Mouse (Mus musculus): ENCODE measurements around the gene Rufy3. TPM values are rescaled to one million over a fixed set of nuclear protein-coding genes. Genes with fewer than 3 reads are reported as not detected.
"Not testable (repeated sequence)": the region's sequence is repeated elsewhere in the genome, so short reads cannot be mapped to it uniquely, and the experiment has no call there.

Rufy3 gene
- polyA plus RNA-seq (2016; fragmentation: Nextera tagmentation; extraction: Ambion mirVana) = 11.5 and 14.3 TPM in 2 replicates

- Histone ChIP-seq H3K4me1 (peaks cover 11% of the 10 kb centered on the region; the same call in 1 of the 2 replicates), H3K9me3 (no peaks in the 10 kb centered on the region), H3K27ac (peak within 1 kb of the TSS; percentile 93), H3K36me3 (peaks cover 9% of the 10 kb centered on the region; the same call in 1 of the 2 replicates), H3K27me3 (ENCODE audit: insufficient read depth, poor library complexity, severe bottlenecking) (no peaks in the 10 kb centered on the region), H3K4me3 (peak within 1 kb of the TSS; percentile 96)
- peak; percentile 90 for DNase-seq (ENCODE audit: low spot score)
- 8% methylated on average over 70 of the region's 71 CpGs for WGBS
These were observed at the start of gene Rufy3 for GRCm38 (mm10) chr5:88564501-88565147. Gene Rufy3, plus strand, starts transcription at chr5:88565040.

- H3K9me3 ChIP-seq = no peaks in the 10 kb centered on the region
- no peaks in the 10 kb centered on the region for H3K4me1 ChIP-seq
- DNase-seq (ENCODE audit: low spot score) = no peak
- H3K27me3 ChIP-seq (ENCODE audit: insufficient read depth, poor library complexity, severe bottlenecking) = no peaks in the 10 kb centered on the region
- no peaks in the 10 kb centered on the region for H3K36me3 ChIP-seq
- no peak overlapping the region for H3K4me3 ChIP-seq
- no peak overlapping the region for H3K27ac ChIP-seq
- WGBS = 16% methylated on average over 2 of the region's 2 CpGs
These were observed 45.6 kb upstream of the Rufy3 start for GRCm38 (mm10) chr5:88519232-88519631.

GRCm38 (mm10) chr5:88527657-88528056 lies 37.2 kb upstream of the Rufy3 start, which contains the start of gene Jchain:
Gene Jchain, minus strand, starts transcription at chr5:88527891.
- H3K36me3 ChIP-seq = no peaks in the 10 kb centered on the region
- H3K4me3 ChIP-seq = no peak within 1 kb of the TSS
- H3K4me1 ChIP-seq = peaks cover under 1% of the 10 kb centered on the region; the same call in 1 of the 2 replicates
- no peaks in the 10 kb centered on the region for H3K27me3 ChIP-seq (ENCODE audit: insufficient read depth, poor library complexity, severe bottlenecking)
- WGBS = 83% methylated on average over 3 of the region's 3 CpGs
- no peak for DNase-seq (ENCODE audit: low spot score)
- H3K27ac ChIP-seq = no peak within 1 kb of the TSS
- H3K9me3 ChIP-seq = no peaks in the 10 kb centered on the region

GRCm38 (mm10) chr5:88530908-88531307 lies 33.9 kb upstream of the Rufy3 start:
- peaks cover 5% of the 10 kb centered on the region; the same call in 1 of the 2 replicates for H3K4me1 ChIP-seq
- no peak overlapping the region for H3K4me3 ChIP-seq
- WGBS = 63% methylated on average over 1 of the region's 1 CpGs
- no peak overlapping the region for H3K27ac ChIP-seq
- no peaks in the 10 kb centered on the region for H3K36me3 ChIP-seq
- H3K27me3 ChIP-seq (ENCODE audit: insufficient read depth, poor library complexity, severe bottlenecking) = no peaks in the 10 kb centered on the region
- H3K9me3 ChIP-seq = no peaks in the 10 kb centered on the region
- no peak for DNase-seq (ENCODE audit: low spot score)

GRCm38 (mm10) chr5:88534697-88535096 lies 30.1 kb upstream of the Rufy3 start:
- Histone ChIP-seq H3K4me3 (no peak overlapping the region), H3K27me3 (ENCODE audit: insufficient read depth, poor library complexity, severe bottlenecking) (no peaks in the 10 kb centered on the region), H3K4me1 (peaks cover 5% of the 10 kb centered on the region; the same call in 1 of the 2 replicates), H3K36me3 (no peaks in the 10 kb centered on the region), H3K9me3 (no peaks in the 10 kb centered on the region), H3K27ac (no peak overlapping the region)
- DNase-seq (ENCODE audit: low spot score) = no peak
- 73% methylated on average over 3 of the region's 3 CpGs for WGBS

- H3K4me3 ChIP-seq = no peak overlapping the region
- no peak overlapping the region for H3K27ac ChIP-seq
- H3K36me3 ChIP-seq = no peaks in the 10 kb centered on the region
- DNase-seq (ENCODE audit: low spot score) = no peak
- H3K27me3 ChIP-seq (ENCODE audit: insufficient read depth, poor library complexity, severe bottlenecking) = no peaks in the 10 kb centered on the region
- H3K4me1 ChIP-seq = no peaks in the 10 kb centered on the region
- H3K9me3 ChIP-seq = no peaks in the 10 kb centered on the region
These were observed 24.0 kb upstream of the Rufy3 start for GRCm38 (mm10) chr5:88540845-88541244.

- DNase-seq (ENCODE audit: low spot score) = no peak
- Histone ChIP-seq H3K27me3 (ENCODE audit: insufficient read depth, poor library complexity, severe bottlenecking) (no peaks in the 10 kb centered on the region), H3K4me3 (no peak overlapping the region), H3K36me3 (no peaks in the 10 kb centered on the region), H3K9me3 (no peaks in the 10 kb centered on the region), H3K27ac (no peak overlapping the region), H3K4me1 (no peaks in the 10 kb centered on the region)
- 65% methylated on average over 5 of the region's 5 CpGs for WGBS
These were observed 22.1 kb upstream of the Rufy3 start for GRCm38 (mm10) chr5:88542651-88543282.

- H3K4me3 ChIP-seq; H3K27ac ChIP-seq; H3K9me3 ChIP-seq; H3K36me3 ChIP-seq; DNase-seq (ENCODE audit: low spot score); H3K27me3 ChIP-seq (ENCODE audit: insufficient read depth, poor library complexity, severe bottlenecking); H3K4me1 ChIP-seq: not testable (repeated sequence)
- 84% methylated on average over 1 of the region's 1 CpGs for WGBS
These were observed 20.4 kb upstream of the Rufy3 start for GRCm38 (mm10) chr5:88544411-88544810.

GRCm38 (mm10) chr5:88545536-88545935 lies 19.3 kb upstream of the Rufy3 start:
- DNase-seq (ENCODE audit: low spot score) = no peak
- no peaks in the 10 kb centered on the region for H3K9me3 ChIP-seq
- 80% methylated on average over 7 of the region's 7 CpGs for WGBS

GRCm38 (mm10) chr5:88553271-88554085 lies 11.4 kb upstream of the Rufy3 start:
- 8% methylated on average over 29 of the region's 29 CpGs for WGBS
- peaks cover 12% of the 10 kb centered on the region for H3K4me1 ChIP-seq
- no peaks in the 10 kb centered on the region for H3K9me3 ChIP-seq

More at GRCm38 (mm10) chr5:88545536-88545935, 19.3 kb upstream of the Rufy3 start:
- H3K27me3 ChIP-seq (ENCODE audit: insufficient read depth, poor library complexity, severe bottlenecking) = no peaks in the 10 kb centered on the region
- no peak overlapping the region for H3K4me3 ChIP-seq
- no peaks in the 10 kb centered on the region for H3K4me1 ChIP-seq
- H3K36me3 ChIP-seq = no peaks in the 10 kb centered on the region
- no peak overlapping the region for H3K27ac ChIP-seq

GRCm38 (mm10) chr5:88554086-88554886 lies 10.6 kb upstream of the Rufy3 start, which contains the start of gene Utp3:
Gene Utp3, plus strand, starts transcription at chr5:88554462.
- DNase-seq (ENCODE audit: low spot score) = peak; percentile 97
- peak within 1 kb of the TSS; percentile 91 for H3K4me3 ChIP-seq
- under 1% methylated on average over 76 of the region's 76 CpGs for WGBS
- H3K27me3 ChIP-seq (ENCODE audit: insufficient read depth, poor library complexity, severe bottlenecking) = no peaks in the 10 kb centered on the region
- H3K9me3 ChIP-seq = no peaks in the 10 kb centered on the region
- H3K36me3 ChIP-seq = peaks cover 8% of the 10 kb centered on the region; the same call in 1 of the 2 replicates
- peak within 1 kb of the TSS; percentile 95 for H3K27ac ChIP-seq
- peaks cover 12% of the 10 kb centered on the region for H3K4me1 ChIP-seq

More at GRCm38 (mm10) chr5:88553271-88554085, 11.4 kb upstream of the Rufy3 start:
- Histone ChIP-seq H3K4me3 (peak overlapping the region; percentile 91), H3K27ac (peak overlapping the region; percentile 95), H3K27me3 (ENCODE audit: insufficient read depth, poor library complexity, severe bottlenecking) (no peaks in the 10 kb centered on the region), H3K36me3 (peaks cover 8% of the 10 kb centered on the region; the same call in 1 of the 2 replicates)
- DNase-seq (ENCODE audit: low spot score) = no peak

- H3K36me3 ChIP-seq = peaks cover 8% of the 10 kb centered on the region; the same call in 1 of the 2 replicates
- peaks cover 12% of the 10 kb centered on the region for H3K4me1 ChIP-seq
- H3K9me3 ChIP-seq = no peaks in the 10 kb centered on the region
- WGBS = 14% methylated on average over 1 of the region's 1 CpGs
- DNase-seq (ENCODE audit: low spot score) = no peak
- H3K27me3 ChIP-seq (ENCODE audit: insufficient read depth, poor library complexity, severe bottlenecking) = no peaks in the 10 kb centered on the region
- H3K4me3 ChIP-seq = no peak overlapping the region
- no peak overlapping the region for H3K27ac ChIP-seq
These were observed 5.8 kb upstream of the Rufy3 start for GRCm38 (mm10) chr5:88558991-88559390.
